Mouse (Mus musculus): Measurements from ENCODE around the gene Kif16b.

Gene Kif16b

DNA sequence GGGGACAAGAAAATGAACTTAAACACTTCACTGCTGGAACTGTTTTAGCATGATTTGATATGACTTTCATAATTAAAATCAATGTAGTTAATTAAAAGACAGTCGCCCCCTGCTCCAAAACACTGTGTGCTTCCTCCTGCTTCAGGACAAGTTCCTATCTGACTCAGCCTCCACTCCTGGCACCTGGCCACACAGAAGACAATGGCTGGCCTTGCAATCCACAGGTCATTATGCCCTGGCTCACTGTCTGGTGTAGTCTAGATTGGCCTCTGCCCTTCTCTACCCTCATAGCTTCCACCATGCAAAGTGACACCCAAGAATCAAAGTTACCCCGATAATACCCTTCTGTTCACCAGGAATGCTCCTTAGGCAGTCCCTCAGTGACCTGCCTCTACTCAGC, 26.8 kb downstream of the Kif16b start:
- no peak for DNase-seq

DNA sequence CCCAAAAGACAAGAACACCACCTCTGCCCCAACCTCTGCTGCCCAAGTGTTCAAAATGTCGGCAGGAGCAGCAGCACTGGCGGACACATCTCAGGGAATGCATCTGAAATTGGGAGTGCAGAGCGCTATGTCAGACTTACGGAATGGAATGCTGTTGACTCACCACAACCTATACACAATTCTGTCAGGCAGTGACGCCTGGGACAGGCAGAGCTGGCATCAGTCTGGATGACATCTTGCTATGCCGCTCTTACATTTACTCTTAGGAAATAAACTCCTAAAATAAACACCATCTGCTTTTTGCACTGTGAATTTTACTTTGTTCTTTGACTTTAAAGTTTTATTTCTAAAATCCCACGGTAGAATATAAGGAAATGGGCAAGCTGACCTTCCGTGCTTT, 31.3 kb downstream of the Kif16b start:
- no peak for DNase-seq

- DNase-seq = no peak
Observed at GRCm38 (mm10) chr2:142867481-142867880, 33.9 kb downstream of the Kif16b start.

DNA sequence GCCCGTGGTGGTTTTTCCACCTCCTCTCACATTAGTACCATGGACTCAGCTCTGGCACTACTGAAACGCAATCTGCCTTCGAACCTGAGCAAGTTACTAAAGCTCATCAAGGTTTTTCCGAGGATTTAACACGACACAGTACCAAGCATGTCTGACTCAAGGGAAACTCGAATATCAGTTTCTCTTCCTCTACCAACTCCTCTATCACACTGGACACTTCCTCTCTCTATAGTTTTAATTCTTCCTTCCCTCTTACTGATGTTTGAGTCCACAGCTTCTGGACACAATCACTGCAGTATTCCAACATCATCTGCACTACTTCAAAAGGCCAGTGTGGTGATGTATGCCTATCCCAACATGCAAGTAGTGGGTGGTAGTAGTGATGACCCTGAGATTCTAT, 40.3 kb downstream of the Kif16b start:
- DNase-seq = no peak

DNA sequence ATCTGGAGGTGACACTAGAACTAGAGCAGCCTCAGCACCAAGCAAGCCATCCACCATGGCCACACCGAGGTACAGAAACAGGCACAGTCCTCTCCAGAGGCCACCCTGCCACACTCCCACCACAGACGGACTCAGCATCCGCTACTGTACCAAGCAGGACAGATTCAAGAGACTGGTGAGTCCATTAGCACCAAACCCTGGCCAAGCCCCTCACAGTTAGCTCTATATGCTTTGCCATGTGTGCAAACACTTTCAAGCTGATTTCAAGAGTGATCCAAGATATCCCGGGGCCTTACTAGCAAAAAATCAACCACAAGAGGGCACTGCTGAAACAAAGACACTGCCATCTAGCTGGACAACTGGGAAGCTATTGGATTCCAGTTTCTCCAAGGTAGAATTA, 41.9 kb downstream of the Kif16b start:
- DNase-seq = no peak

- DNase-seq = no peak
Observed at GRCm38 (mm10) chr2:142838775-142839174, 62.6 kb downstream of the Kif16b start.

DNA sequence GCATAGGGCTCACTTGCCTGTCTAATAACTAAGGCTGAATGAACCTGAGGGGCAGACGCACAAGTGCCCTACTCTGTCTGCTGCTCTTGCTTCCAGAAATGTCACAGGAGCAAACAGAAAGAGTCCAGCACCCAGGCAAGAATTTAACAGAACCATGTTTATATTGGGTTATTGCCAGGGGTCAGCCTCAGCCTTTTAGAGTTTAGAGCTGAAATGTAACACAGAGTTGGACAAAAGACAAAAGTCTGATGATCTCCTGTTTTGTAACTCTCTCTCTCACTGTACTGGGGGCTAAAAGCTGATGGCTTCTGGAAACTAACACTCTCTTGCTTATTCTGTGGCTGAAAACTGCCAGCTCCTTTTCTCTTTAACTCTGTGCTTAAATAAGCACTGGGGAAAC, 63.2 kb downstream of the Kif16b start:
- DNase-seq = no peak

GRCm38 (mm10) chr2:142834751-142835150, 66.6 kb downstream of the Kif16b start:
- no peak for DNase-seq

DNA sequence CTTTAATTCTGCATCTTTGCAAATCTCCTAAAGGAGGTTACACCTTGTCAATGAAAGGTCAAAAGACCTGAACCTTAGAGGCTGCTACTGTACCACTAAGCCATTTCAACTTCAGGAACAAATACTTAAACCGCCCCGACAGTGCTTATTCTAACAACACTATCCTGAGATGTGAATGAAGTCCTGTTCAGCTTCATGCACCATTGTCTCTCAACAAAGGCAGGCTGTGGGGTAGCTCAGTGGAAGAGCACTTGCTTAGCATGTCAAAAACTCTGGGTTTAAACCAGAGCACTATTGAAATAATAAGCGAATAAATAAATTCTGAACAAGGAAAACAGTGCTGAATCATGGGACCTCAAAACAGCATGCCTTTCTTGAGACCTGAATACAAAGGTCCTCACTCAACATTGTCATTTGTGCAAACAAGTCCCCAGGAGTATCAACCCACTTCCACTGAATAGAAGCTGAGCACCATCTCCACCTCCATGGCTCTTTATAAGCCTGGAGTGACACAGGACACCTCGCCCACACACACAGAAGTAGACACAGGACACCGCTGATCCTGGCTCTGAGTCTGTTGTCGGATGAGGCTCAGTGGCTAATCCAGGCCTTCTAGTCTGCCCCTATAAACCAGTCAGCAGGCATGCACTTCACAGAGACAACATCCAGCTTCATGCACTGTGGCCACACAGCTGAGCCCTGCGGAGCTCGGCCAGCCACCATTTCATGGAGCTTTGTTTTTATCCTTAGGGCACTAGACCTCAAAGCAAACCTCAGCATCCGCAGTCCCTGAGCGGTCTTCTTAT, 68.5 kb downstream of the Kif16b start:
- DNase-seq = no peak

DNA sequence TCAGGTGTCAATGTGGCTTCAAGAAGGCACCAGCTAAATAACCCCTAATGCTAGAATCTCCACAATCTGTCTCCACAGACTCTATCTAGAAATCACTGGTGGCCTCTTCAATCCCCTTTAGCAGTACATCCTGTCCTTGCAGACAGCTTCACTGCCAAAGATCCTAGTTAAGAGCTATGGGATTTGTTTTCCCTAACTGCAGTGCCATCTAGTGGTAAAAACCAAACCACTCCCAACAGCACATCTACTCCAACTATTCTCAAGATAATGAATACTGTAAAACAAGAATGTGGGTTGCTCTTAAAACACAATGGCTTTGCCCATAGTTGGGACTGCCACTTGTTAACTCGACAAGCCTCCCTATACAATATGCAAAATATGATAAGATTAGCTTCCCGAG, 88.3 kb downstream of the Kif16b start:
- no peak for DNase-seq

- no peak for DNase-seq
Observed at GRCm38 (mm10) chr2:142803760-142804448, 97.4 kb downstream of the Kif16b start.

DNA sequence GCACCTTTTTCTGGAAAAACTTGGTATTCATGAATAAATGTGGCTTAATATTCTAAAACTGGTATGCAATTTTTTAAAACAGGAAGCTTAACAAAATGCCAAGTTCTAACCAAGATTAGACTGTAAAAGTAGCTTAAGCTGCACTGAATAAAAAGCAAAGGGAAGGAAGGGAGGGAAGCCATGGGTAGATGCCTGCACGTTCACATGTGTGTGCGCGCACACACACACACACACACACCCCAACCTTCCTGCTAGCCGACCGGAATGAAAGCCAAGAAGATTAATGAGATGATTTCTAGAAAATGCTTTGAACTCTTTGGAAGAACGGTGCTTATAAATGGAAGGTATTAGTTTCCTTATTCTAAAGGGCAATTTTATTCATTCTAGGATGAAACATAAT, 104.0 kb downstream of the Kif16b start:
- DNase-seq = no peak

DNA sequence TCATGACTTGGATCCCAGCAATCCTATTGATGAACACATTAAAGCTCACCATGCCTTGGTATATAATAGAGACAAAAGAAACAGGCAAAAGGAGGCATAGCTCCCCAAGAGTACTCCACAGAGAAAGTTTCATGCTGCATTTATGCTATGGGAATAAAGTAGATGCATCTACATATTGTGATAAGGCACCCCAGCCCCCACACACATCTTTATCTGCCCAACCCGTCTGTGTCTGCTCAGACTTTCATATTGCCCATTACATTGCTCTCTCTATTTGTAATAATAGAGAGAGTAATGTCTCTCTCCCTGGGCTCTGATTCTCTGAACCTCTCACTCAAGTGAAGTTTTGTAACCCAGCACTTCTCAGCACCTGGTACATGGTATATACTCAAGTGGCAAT, 126.0 kb downstream of the Kif16b start:
- DNase-seq = no peak

GRCm38 (mm10) chr2:142774752-142775151, 126.6 kb downstream of the Kif16b start:
- no peak for DNase-seq

DNA sequence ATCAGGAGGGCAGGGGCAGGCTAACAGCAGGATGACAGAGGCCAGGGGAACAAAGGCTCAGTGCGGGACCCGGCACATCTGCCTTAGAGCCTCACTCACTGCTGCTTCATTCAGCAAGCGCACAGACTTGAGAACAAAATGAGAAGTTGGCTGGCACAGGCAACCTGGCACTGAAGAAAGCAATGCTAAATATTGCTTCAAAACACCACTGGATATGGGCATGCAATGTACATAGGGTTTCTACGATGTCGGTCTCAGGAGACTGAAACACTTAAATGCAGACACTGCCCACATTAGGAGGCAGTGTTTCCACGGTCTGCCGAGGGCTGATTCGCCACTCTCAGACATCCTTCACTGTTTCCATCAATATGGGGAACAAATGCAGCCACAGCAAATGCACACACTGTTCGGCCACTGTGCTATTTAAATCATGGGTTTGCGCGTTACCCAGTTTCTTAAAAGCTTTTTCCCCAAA, 131.6 kb downstream of the Kif16b start:
- DNase-seq = no peak

- no peak for DNase-seq
Observed at GRCm38 (mm10) chr2:142764276-142764675, 137.1 kb downstream of the Kif16b start.

DNA sequence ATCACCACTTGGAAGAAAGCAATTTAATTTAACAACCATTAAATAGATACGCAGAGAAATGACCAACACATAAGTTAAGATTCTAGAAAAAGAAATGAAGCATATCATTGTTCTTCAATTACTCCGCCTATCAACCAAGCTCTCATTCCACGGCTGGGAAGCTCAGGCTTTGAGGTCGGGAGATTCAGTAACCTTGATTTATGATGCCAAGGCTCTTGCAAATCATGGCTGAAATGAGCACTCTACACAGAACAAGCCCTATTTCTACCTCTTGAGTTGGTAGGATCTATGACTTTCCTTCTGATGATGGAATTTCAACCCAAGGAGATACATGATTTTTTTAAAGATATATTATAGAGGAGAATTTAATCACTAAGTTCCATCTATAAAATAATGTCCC, 140.5 kb downstream of the Kif16b start:
- no peak for DNase-seq

DNA sequence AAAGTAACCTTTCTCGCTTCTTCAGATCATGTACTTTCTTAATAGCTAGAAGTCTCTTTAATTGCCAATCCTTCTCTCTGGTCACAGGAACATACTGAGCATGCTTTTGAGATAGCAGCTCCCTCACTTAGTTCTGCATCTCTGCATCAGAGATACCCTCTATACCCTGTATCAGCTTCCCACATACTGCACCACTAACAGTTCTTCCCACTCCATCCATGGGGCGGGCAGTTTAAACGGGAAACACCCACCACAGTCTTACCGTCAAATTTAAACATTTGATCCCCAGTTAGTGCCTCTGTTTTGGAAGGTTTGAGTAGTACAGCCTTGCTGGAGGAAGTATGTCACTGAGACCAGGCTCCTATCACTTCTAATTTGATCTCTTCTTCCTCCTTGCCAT, 142.1 kb downstream of the Kif16b start:
- DNase-seq = no peak

GRCm38 (mm10) chr2:142758091-142758765, 143.1 kb downstream of the Kif16b start:
- DNase-seq = no peak

DNA sequence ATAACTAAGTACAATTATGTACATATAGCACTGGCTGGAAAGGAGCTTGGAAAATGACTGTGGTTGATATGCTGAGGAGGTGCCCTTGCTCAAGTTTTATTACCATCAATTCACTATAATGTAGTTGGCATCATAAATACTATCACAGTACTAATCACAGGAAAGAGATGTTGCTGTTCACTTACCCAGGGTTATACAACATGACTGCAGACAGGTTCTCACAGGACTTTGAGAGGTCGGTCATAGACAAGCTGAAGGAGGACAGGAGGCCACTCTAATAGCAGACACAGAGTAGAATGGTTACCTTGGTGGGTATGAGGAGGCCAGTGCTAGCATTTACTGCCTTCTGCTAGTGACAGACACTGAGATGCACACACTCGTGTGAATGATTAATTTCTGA, 162.0 kb downstream of the Kif16b start:
- DNase-seq = no peak

DNA sequence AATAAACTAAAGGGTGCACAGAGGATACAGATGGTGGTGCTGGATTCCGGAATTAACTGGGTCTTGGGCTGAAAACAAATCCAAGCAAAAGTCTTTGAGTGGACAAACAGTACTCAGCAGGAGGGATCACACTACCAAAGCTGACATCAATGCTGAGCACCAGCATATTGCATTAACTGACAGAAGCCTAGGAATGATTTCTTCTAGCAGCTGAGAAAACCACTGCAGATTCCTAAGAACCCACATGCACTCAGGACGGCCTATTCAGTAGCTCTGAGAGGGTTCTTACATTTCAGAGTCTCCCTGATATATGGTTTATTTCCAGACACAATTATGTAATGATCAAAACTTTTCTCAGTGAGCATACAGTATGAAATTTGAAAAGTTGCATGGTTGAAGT, 162.8 kb downstream of the Kif16b start:
- DNase-seq = no peak

DNA sequence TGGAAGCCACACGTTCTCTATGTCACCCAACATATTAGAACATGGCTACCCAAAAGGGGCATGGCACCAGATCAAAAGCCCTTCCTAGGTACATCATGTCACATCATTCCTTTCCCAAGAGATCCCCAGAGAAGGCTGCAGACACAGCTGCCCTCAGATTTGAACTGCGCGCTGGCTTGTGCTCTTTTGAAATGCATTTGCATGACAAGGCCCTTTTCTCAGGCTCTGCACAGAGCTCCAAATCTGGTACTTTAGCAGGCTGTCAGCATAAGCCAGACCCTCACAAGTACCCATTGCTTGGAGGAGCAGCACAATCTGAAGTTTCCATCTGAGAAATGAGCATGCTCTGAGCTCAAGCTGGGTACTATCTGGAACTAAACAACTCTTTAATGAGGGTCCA, 165.6 kb downstream of the Kif16b start:
- DNase-seq = no peak

GRCm38 (mm10) chr2:142734046-142734445, 167.3 kb downstream of the Kif16b start:
- DNase-seq = no peak

GRCm38 (mm10) chr2:142732370-142732769, 169.0 kb downstream of the Kif16b start:
- DNase-seq = no peak

All from thymus, adult 18-20 months (tissue).